Mouse (Mus musculus): ENCODE data around the gene Chat. TPM values are rescaled to one million over a fixed set of nuclear protein-coding genes. Genes with fewer than 3 reads are reported as not detected.

The Chat gene
- polyA plus RNA-seq, 1 experiment from 2014 or later = not detected

DNA sequence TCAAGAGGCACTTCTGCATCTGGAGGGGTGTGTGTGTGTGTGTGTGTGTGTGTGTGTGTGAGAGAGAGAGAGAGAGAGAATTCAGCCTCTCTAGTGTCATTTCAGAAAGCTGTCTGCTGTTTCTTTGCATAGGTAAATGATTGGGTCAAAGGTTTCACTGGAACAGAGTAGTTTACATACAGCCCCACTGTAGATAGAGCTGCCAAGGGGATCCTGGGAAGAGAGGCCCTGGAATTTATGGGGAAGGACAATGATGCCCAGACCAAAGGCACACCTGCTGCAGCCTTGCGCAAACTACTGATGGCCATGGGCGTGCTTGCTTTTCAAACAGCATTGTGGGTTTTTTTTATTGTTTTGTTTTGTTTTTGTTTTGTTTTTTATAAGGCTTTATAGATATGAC is 93.3 kb downstream of the Chat start:
- H3K36me3 ChIP-seq (replicated peaks) = no peaks in the 10 kb centered on the region
- DNase-seq (ENCODE audit: extremely low spot score, low spot score) = no peak
- 91% methylated on average over 2 of the region's 2 CpGs for WGBS
- H3K27ac ChIP-seq = no peak overlapping the region
- no peak overlapping the region for H3K4me3 ChIP-seq
- H3K4me1 ChIP-seq = no peaks in the 10 kb centered on the region
- H3K9me3 ChIP-seq = no peaks in the 10 kb centered on the region
- peaks cover 15% of the 10 kb centered on the region for H3K27me3 ChIP-seq (ENCODE audit: poor library complexity, severe bottlenecking)

DNA sequence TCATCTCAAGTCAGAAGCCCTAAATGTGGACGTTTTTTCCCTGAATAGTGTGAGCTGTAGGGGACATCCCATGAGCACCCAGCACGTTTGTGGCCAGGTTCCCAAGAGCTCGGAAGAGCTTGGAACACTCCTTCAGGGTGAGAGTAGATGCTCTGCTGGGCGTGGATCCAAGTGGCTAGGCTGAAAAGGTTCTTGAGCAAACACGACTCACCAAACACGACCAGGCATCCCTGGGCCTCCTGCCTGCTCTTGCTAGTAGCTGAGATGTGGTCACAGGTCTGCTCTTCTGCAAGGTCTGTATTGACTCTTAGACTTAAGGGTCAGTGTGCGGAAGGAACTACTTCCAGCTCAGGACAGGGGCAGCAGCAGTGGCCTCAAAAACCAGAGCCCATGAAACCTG is 96.0 kb downstream of the Chat start:
- no peaks in the 10 kb centered on the region for H3K4me1 ChIP-seq
- H3K27ac ChIP-seq = no peak overlapping the region
- no peaks in the 10 kb centered on the region for H3K36me3 ChIP-seq (replicated peaks)
- H3K4me3 ChIP-seq = no peak overlapping the region
- DNase-seq (ENCODE audit: extremely low spot score, low spot score) = no peak
- WGBS = 88% methylated on average over 7 of the region's 7 CpGs
- H3K9me3 ChIP-seq = no peaks in the 10 kb centered on the region
- no peaks in the 10 kb centered on the region for H3K27me3 ChIP-seq (ENCODE audit: poor library complexity, severe bottlenecking)

DNA sequence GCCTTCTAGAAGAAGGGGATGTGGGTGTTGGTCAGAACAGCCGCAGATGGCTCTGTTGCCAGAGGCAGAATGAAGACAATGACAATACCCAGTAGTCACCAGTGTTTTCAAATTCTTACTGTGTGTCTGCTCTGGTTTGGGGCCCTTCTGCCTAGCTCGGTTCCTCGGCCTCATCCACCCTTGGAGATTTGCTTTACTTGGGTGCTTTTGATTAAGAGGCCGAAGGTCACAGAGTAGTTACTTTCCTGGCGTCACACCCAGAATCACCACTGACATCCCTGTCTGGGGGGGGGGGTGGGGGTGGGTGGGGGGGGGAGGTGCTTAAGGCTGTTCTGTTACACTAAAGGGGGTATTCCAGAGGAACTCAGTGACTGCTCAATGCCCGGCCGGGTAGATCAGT is 101.4 kb downstream of the Chat start:
- 52% methylated on average over 7 of the region's 7 CpGs for WGBS
- peaks cover under 1% of the 10 kb centered on the region; the same call in 1 of the 2 replicates for H3K9me3 ChIP-seq
- no peaks in the 10 kb centered on the region for H3K36me3 ChIP-seq (replicated peaks)
- no peak overlapping the region for H3K4me3 ChIP-seq
- no peaks in the 10 kb centered on the region for H3K4me1 ChIP-seq
- H3K27me3 ChIP-seq (ENCODE audit: poor library complexity, severe bottlenecking) = no peaks in the 10 kb centered on the region
- DNase-seq (ENCODE audit: extremely low spot score, low spot score) = no peak
- H3K27ac ChIP-seq = no peak overlapping the region

Other genes with a start within 250 kb of the Chat start
- 18.3 and 18.4 TPM in 2 replicates for gene Ogdhl, start 144.0 kb downstream of the Chat start, polyA plus RNA-seq (2016; fragmentation: Nextera tagmentation; extraction: Ambion mirVana)
- not detected in 2 replicates for gene 1700024G13Rik, start 77.6 kb downstream of the Chat start, polyA plus RNA-seq (2016; fragmentation: Nextera tagmentation; extraction: Ambion mirVana)
- gene Slc18a3, start 1.1 kb downstream of the Chat start, polyA plus RNA-seq (2016; fragmentation: Nextera tagmentation; extraction: Ambion mirVana) = 0.09 and 0.10 TPM in 2 replicates
- gene Ercc6, start 47.5 kb upstream of the Chat start, polyA plus RNA-seq (2016; fragmentation: Nextera tagmentation; extraction: Ambion mirVana) = 28.9 TPM in 2 replicates
- gene Prrxl1, start 133.4 kb upstream of the Chat start, polyA plus RNA-seq (2016; fragmentation: Nextera tagmentation; extraction: Ambion mirVana) = 0.22 TPM in 1 of 2 replicates, not detected in the other
- 0.05 TPM in 1 of 2 replicates, not detected in the other for gene 3425401B19Rik, start 219.3 kb upstream of the Chat start, polyA plus RNA-seq (2016; fragmentation: Nextera tagmentation; extraction: Ambion mirVana)

Measured in forebrain, embryonic 10.5 days (tissue).